Mouse (Mus musculus) myocyte (in vitro differentiated cells): ENCODE data around the gene Elfn1.

Experiments
- CEBPB ChIP-seq: IDR thresholded peaks from 2 replicates; pipeline ENCODE4 v1.6.1; 2011; ENCODE audit warnings: mild to moderate bottlenecking, moderate library complexity; ENCODE audit not compliant: poor library complexity, insufficient read depth, severe bottlenecking
- E2F4 ChIP-seq: IDR thresholded peaks from one replicate; pipeline ENCODE4 v1.6.1; 2011; ENCODE audit warnings: mild to moderate bottlenecking, control low read depth, moderate library complexity; ENCODE audit not compliant: insufficient read depth
- MAX ChIP-seq: IDR thresholded peaks from one replicate; pipeline ENCODE4 v1.6.1; 2011; ENCODE audit warnings: low read depth, mild to moderate bottlenecking, control low read depth
- MYOD1 ChIP-seq, 3 experiments: IDR thresholded peaks; one replicate each; pipeline ENCODE4 v1.6.1; 2011; ENCODE audit warnings: control low read depth in 2 of 3, low read depth in 2 of 3, mild to moderate bottlenecking in 2 of 3, moderate library complexity in 1 of 3; ENCODE audit not compliant: insufficient read length in 2 of 3, control insufficient read depth in 1 of 3
- MYOG ChIP-seq, 3 experiments: IDR thresholded peaks; one replicate each; pipeline ENCODE4 v1.6.1; 2011; ENCODE audit warnings: control low read depth in 2 of 3, low read depth in 2 of 3, mild to moderate bottlenecking in 2 of 3; ENCODE audit not compliant: insufficient read length in 2 of 3, control insufficient read depth in 1 of 3, insufficient read depth in 1 of 3
- POLR2A ChIP-seq: IDR thresholded peaks from one replicate; pipeline ENCODE4 v1.6.1; 2011; ENCODE audit warnings: low read depth, mild to moderate bottlenecking, control low read depth, moderate library complexity; ENCODE audit not compliant: insufficient read length
- POLR2AphosphoS2 ChIP-seq: IDR thresholded peaks from one replicate; pipeline ENCODE4 v1.6.1; 2011; ENCODE audit warnings: low read depth, control low read depth; ENCODE audit not compliant: insufficient read length
- SRF ChIP-seq: IDR thresholded peaks from one replicate; pipeline ENCODE4 v1.6.1; 2011; ENCODE audit warnings: low read depth; ENCODE audit not compliant: control insufficient read depth, insufficient read length
- TCF12 ChIP-seq: IDR thresholded peaks from one replicate; pipeline ENCODE4 v1.6.1; 2011; ENCODE audit warnings: mild to moderate bottlenecking, control low read depth; ENCODE audit not compliant: poor library complexity, insufficient read depth, severe bottlenecking
- TCF3 ChIP-seq: IDR thresholded peaks from one replicate; pipeline ENCODE4 v1.6.1; 2011; ENCODE audit warnings: low read depth, control low read depth; ENCODE audit not compliant: insufficient read length
- USF1 ChIP-seq: IDR thresholded peaks from one replicate; pipeline ENCODE4 v1.6.1; 2011; ENCODE audit warnings: low read depth, mild to moderate bottlenecking, control low read depth, moderate library complexity

GRCm38 (mm10) chr5:140009083-140009655 lies 101.4 kb downstream of the Elfn1 start:
- TF ChIP-seq POLR2AphosphoS2 (no peak), POLR2A (no peak), TCF12 (no peak), MAX (no peak), CEBPB (no peak), E2F4 (no peak), MYOD1 (IDR thresholded peaks at IDR 0.05; ENCODE audit: control insufficient read depth in 1 of 3, insufficient read length in 2 of 3, low read depth in 2 of 3) (peak in 1 of 3 experiments; percentile 56), USF1 (no peak), SRF (no peak), TCF3 (no peak), MYOG (IDR thresholded peaks at IDR 0.05; ENCODE audit: control insufficient read depth in 1 of 3, insufficient read depth in 1 of 3, insufficient read length in 2 of 3, low read depth in 2 of 3) (peak in 2 of 3 experiments; percentile 11 to 71)
